Mouse (Mus musculus) stomach, embryonic 14.5 days (tissue): ENCODE measurements around the gene Inca1. TPM values are rescaled to one million over a fixed set of nuclear protein-coding genes. Genes with fewer than 3 reads are reported as not detected.
A peak's percentile ranks its signal among the peaks of the same experiment; 100 is the strongest.

Experiments
- ATAC-seq: fragments of 200-750 bp; cut with Nextera tagmentation; 2 replicates; pipeline ENCODE4 v1.8.0; 2017; ENCODE audit warnings: low read depth, moderate TSS enrichment; ENCODE audit not compliant: insufficient number of reproducible peaks, insufficient read depth, low FRiP score
- H3K27ac ChIP-seq: fragments of 300-500 bp; sonication (generic); 2 replicates; pipeline ENCODE4 v1.5.1; 2014; ENCODE audit warnings: mild to moderate bottlenecking, low read length, moderate library complexity, mixed read lengths
- H3K27me3 ChIP-seq: fragments of 300-500 bp; sonication (generic); 2 replicates; pipeline ENCODE4 v1.6.1; 2014; ENCODE audit warnings: low read length, control low read depth, mixed read lengths; ENCODE audit not compliant: control insufficient read depth, insufficient read depth
- H3K36me3 ChIP-seq: fragments of 300-500 bp; sonication (generic); 2 replicates; pipeline ENCODE4 v1.6.1; 2014; ENCODE audit warnings: mild to moderate bottlenecking, control low read depth, low read length, moderate library complexity, mixed read lengths; ENCODE audit not compliant: control insufficient read depth, insufficient read depth
- H3K4me1 ChIP-seq: fragments of 300-500 bp; sonication (generic); 2 replicates; pipeline ENCODE4 v1.6.1; 2014; ENCODE audit warnings: low read length, control low read depth, mixed read lengths; ENCODE audit not compliant: control insufficient read depth, insufficient read depth
- H3K4me2 ChIP-seq: fragments of 300-500 bp; sonication (generic); replicated peaks from 2 replicates; pipeline ENCODE4 v1.6.1; 2014; ENCODE audit warnings: low read depth, low read length, control low read depth
- H3K4me3 ChIP-seq: fragments of 300-500 bp; sonication (generic); 2 replicates; pipeline ENCODE4 v1.5.1; 2014; ENCODE audit warnings: low read depth, low read length, control low read depth
- H3K9ac ChIP-seq: fragments of 300-500 bp; sonication (generic); replicated peaks from 2 replicates; pipeline ENCODE4 v1.6.1; 2014; ENCODE audit warnings: low read depth, mild to moderate bottlenecking, control low read depth, low read length, moderate library complexity, mixed read lengths
- H3K9me3 ChIP-seq: fragments of 300-500 bp; sonication (generic); 2 replicates; pipeline ENCODE4 v1.6.1; 2016; ENCODE audit warnings: low read depth, low read length, control low read depth; ENCODE audit not compliant: control insufficient read depth
- WGBS: fragments of 180-500 bp; shearing (Covaris S2); extraction: QIAGEN DNeasy Blood & Tissue Kit; methylation state at CpG from one replicate; pipeline ENCODE4 v1.1.7; 2014; 5-methylcytosine and 5-hydroxymethylcytosine counted together
- polyA plus RNA-seq: library from polyadenylated mRNA; unstranded; fragments of >200 nt; fragmentation: Nextera tagmentation; extraction: Ambion mirVana; gene quantifications from 2 replicates; pipeline ENCODE4 v1.2.1, GENCODE M21; 2014

Inca1 gene
- polyA plus RNA-seq, 1 experiment from 2014 or later, result 1.0 TPM

GRCm38 (mm10) chr11:70660571-70660970 lies 39.4 kb downstream of the Inca1 start:
- Histone ChIP-seq H3K36me3 (peaks cover 35% of the 10 kb centered on the region), H3K9ac (no peak overlapping the region), H3K27ac (no peak overlapping the region), H3K27me3 (no peaks in the 10 kb centered on the region), H3K4me2 (no peak overlapping the region), H3K9me3 (no peaks in the 10 kb centered on the region), H3K4me3 (no peak overlapping the region), H3K4me1 (peaks cover 14% of the 10 kb centered on the region)
- no peak for ATAC-seq
- 83% methylated on average over 8 of the region's 8 CpGs for WGBS

- WGBS, result 62% methylated on average over 8 of the region's 8 CpGs
- no peak for ATAC-seq
- H3K4me2 ChIP-seq, result no peak overlapping the region
- H3K36me3 ChIP-seq, result peaks cover 19% of the 10 kb centered on the region
- H3K27me3 ChIP-seq, result no peaks in the 10 kb centered on the region
- no peak overlapping the region for H3K4me3 ChIP-seq
- H3K4me1 ChIP-seq, result peaks cover 14% of the 10 kb centered on the region
- H3K9ac ChIP-seq, result no peak overlapping the region
- no peaks in the 10 kb centered on the region for H3K9me3 ChIP-seq
- no peak overlapping the region for H3K27ac ChIP-seq
Observed at GRCm38 (mm10) chr11:70658942-70659341, 41.0 kb downstream of the Inca1 start.

DNA sequence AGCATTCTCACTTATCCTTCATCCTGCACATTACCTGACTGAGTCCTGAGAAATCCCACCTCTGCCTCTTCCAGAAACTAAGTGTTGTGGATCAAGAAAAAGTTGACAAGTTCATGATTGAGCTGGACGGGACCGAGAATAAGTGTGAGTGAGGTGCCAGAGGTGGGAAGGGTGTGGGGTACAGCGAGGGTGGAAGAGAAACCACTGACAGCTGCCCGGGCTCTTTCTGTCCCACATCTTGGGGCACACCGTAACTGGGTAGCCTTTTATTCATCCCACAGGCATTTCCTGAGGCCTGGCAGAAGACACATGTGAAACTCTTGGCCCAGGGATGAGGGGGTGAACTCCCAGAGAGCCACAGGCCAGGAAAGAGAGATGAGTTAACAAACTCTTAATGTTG lies 41.4 kb downstream of the Inca1 start:
- Histone ChIP-seq H3K4me1 (peaks cover 14% of the 10 kb centered on the region), H3K9me3 (no peaks in the 10 kb centered on the region), H3K4me2 (no peak overlapping the region), H3K4me3 (no peak overlapping the region), H3K36me3 (peaks cover 15% of the 10 kb centered on the region), H3K27me3 (no peaks in the 10 kb centered on the region), H3K27ac (no peak overlapping the region), H3K9ac (no peak overlapping the region)
- ATAC-seq, result no peak
- WGBS, result 77% methylated on average over 5 of the region's 5 CpGs

DNA sequence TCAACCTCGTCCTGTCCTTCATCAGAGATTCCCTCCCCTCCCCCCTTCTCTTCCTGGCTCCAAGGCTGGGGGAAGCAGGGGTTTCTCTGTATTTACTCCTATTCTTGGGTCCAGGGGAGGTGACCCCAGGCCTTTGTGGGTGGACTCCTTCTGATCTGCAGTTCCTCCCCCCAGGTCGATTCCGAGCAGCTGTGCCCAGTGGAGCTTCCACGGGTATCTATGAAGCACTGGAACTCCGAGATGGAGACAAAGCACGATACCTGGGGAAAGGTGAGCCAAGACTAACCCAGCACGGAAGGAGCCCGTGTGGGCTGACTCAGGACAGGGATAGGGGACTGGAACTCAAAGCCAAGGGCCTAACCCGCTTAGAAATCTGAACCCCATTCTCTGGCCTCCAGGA lies 42.0 kb downstream of the Inca1 start:
- no peak overlapping the region for H3K4me2 ChIP-seq
- H3K27ac ChIP-seq, result no peak overlapping the region
- H3K4me3 ChIP-seq, result no peak overlapping the region
- no peaks in the 10 kb centered on the region for H3K9me3 ChIP-seq
- H3K27me3 ChIP-seq, result no peaks in the 10 kb centered on the region
- ATAC-seq, result no peak
- 48% methylated on average over 9 of the region's 9 CpGs for WGBS
- H3K9ac ChIP-seq, result no peak overlapping the region
- H3K36me3 ChIP-seq, result peaks cover 11% of the 10 kb centered on the region
- H3K4me1 ChIP-seq, result peaks cover 14% of the 10 kb centered on the region

DNA sequence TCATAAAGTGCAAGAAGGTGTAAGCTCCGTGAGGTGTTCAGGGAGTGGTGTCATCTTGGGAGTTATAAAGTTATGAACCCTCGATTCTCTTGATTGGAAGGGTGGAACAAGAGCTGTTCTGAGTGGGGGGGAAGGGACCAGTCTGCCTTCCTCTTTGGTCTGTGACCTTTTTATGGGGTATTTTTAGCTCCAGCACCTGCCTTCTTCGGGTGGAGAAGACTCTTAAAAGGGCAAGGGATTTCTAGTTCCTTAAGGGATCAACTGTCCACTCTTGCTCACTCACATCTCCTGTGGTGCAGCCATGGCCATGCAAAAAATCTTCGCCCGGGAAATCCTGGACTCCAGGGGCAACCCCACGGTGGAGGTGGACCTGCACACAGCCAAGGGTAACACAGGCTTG lies 42.4 kb downstream of the Inca1 start:
- Histone ChIP-seq H3K36me3 (peaks cover 7% of the 10 kb centered on the region), H3K27me3 (no peaks in the 10 kb centered on the region), H3K4me1 (peaks cover 18% of the 10 kb centered on the region), H3K27ac (no peak overlapping the region; the same call in 1 of the 2 replicates), H3K4me3 (no peak overlapping the region), H3K9me3 (no peaks in the 10 kb centered on the region), H3K4me2 (no peak overlapping the region), H3K9ac (no peak overlapping the region)
- whole genome bisulfite sequencing, result 42% methylated on average over 6 of the region's 6 CpGs
- no peak for ATAC-seq

DNA sequence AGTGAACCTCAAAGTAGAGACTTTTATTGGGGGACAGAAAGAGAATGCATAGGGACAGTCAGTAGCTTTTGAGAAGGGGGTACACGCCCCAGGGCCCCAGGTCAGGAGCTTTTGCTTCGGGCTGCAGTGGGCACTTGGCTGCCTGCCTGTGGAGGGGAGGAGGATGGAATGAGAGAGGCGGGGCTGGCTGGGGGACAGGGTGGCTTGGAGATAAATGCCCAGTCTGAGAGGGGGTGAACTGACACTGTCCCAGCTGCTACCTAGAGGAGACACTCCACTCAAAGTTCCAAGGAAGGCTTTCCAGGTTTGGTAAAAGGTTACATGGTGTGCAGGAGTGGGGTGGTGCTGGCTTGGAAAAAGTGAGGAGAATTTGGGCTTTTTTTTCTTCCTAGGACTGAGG lies 43.0 kb downstream of the Inca1 start, which contains the start of gene Eno3:
TSS of gene Eno3 (plus strand) at position 239 of the 400 bp plus-strand sequence.
- no peak for ATAC-seq
- H3K9me3 ChIP-seq, result no peaks in the 10 kb centered on the region
- WGBS, result 9% methylated on average over 3 of the region's 3 CpGs

GRCm38 (mm10) chr11:70656456-70656927 lies 43.5 kb downstream of the Inca1 start:
- WGBS, result 7% methylated on average over 16 of the region's 16 CpGs

More for the DNA sequence above, 43.0 kb downstream of the Inca1 start, which contains the start of gene Eno3:
- H3K4me2 ChIP-seq, result peak within 1 kb of the TSS; percentile 85
- H3K4me3 ChIP-seq, result peak within 1 kb of the TSS; percentile 100
- H3K4me1 ChIP-seq, result peaks cover 24% of the 10 kb centered on the region
- H3K9ac ChIP-seq, result peak within 1 kb of the TSS; percentile 98
- no peaks in the 10 kb centered on the region for H3K27me3 ChIP-seq
- peaks cover 7% of the 10 kb centered on the region; the same call in 1 of the 2 replicates for H3K36me3 ChIP-seq
- H3K27ac ChIP-seq, result peak within 1 kb of the TSS; percentile 99

GRCm38 (mm10) chr11:70655571-70656455 lies 44.1 kb downstream of the Inca1 start:
- peak overlapping the region; percentile 85 for H3K4me2 ChIP-seq
- H3K36me3 ChIP-seq, result peaks cover 17% of the 10 kb centered on the region
- H3K9ac ChIP-seq, result peak overlapping the region; percentile 98
- peaks cover 33% of the 10 kb centered on the region for H3K4me1 ChIP-seq
- WGBS, result under 1% methylated on average over 61 of the region's 61 CpGs
- peak overlapping the region; percentile 99 for H3K27ac ChIP-seq
- peak; percentile 38; the same call in 1 of the 2 replicates for ATAC-seq
- no peaks in the 10 kb centered on the region for H3K27me3 ChIP-seq
- H3K9me3 ChIP-seq, result no peaks in the 10 kb centered on the region
- H3K4me3 ChIP-seq, result peak overlapping the region; percentile 100

More at GRCm38 (mm10) chr11:70656456-70656927, 43.5 kb downstream of the Inca1 start:
- Histone ChIP-seq H3K27me3 (no peaks in the 10 kb centered on the region), H3K9ac (peak overlapping the region; percentile 98), H3K4me1 (peaks cover 28% of the 10 kb centered on the region), H3K27ac (peak overlapping the region; percentile 99), H3K4me2 (peak overlapping the region; percentile 85), H3K36me3 (peaks cover 10% of the 10 kb centered on the region; the same call in 1 of the 2 replicates), H3K4me3 (peak overlapping the region; percentile 100), H3K9me3 (no peaks in the 10 kb centered on the region)
- no peak for ATAC-seq
